Mouse (Mus musculus): ENCODE data around the gene Dst.

The Dst gene

GRCm38 (mm10) chr1:34144826-34145225 lies 236.8 kb downstream of the Dst start:
- H3K9me3 ChIP-seq (ENCODE audit: low read length): no peaks in the 10 kb centered on the region
- H3K36me3 ChIP-seq (ENCODE audit: insufficient read depth, low read length): peaks cover 32% of the 10 kb centered on the region
- H3K4me3 ChIP-seq (replicated peaks; ENCODE audit: low read length): no peak overlapping the region
- H3K4me1 ChIP-seq (replicated peaks; ENCODE audit: low read depth, low read length): peaks cover 57% of the 10 kb centered on the region
- no peaks in the 10 kb centered on the region for H3K27me3 ChIP-seq (ENCODE audit: insufficient read depth, low read length)
- TF ChIP-seq NANOG (IDR thresholded peaks at IDR 0.05; ENCODE audit: borderline replicate concordance, low read length) (no peak), POU5F1 (IDR thresholded peaks at IDR 0.05; ENCODE audit: borderline replicate concordance, low read length) (no peak), CTCF (conservative IDR thresholded peaks at IDR 0.05; ENCODE audit: low read length) (no peak)

GRCm38 (mm10) chr1:34148039-34148438 lies 240.0 kb downstream of the Dst start:
- H3K27me3 ChIP-seq (ENCODE audit: insufficient read depth, low read length): no peaks in the 10 kb centered on the region
- peaks cover 31% of the 10 kb centered on the region for H3K36me3 ChIP-seq (ENCODE audit: insufficient read depth, low read length)
- peaks cover 41% of the 10 kb centered on the region for H3K4me1 ChIP-seq (replicated peaks; ENCODE audit: low read depth, low read length)
- H3K9me3 ChIP-seq (ENCODE audit: low read length): no peaks in the 10 kb centered on the region
- no peak overlapping the region for H3K4me3 ChIP-seq (replicated peaks; ENCODE audit: low read length)
- no peak for TF ChIP-seq POU5F1 (IDR thresholded peaks at IDR 0.05; ENCODE audit: borderline replicate concordance, low read length)
- TF ChIP-seq CTCF (conservative IDR thresholded peaks at IDR 0.05; ENCODE audit: low read length): no peak
- TF ChIP-seq NANOG (IDR thresholded peaks at IDR 0.05; ENCODE audit: borderline replicate concordance, low read length): no peak

- Histone ChIP-seq H3K4me1 (replicated peaks; ENCODE audit: low read depth, low read length) (peaks cover 30% of the 10 kb centered on the region), H3K36me3 (ENCODE audit: insufficient read depth, low read length) (peaks cover 47% of the 10 kb centered on the region), H3K4me3 (replicated peaks; ENCODE audit: low read length) (no peak overlapping the region), H3K9me3 (ENCODE audit: low read length) (no peaks in the 10 kb centered on the region), H3K27me3 (ENCODE audit: insufficient read depth, low read length) (no peaks in the 10 kb centered on the region)
- TF ChIP-seq POU5F1 (IDR thresholded peaks at IDR 0.05; ENCODE audit: borderline replicate concordance, low read length): no peak
- TF ChIP-seq CTCF (conservative IDR thresholded peaks at IDR 0.05; ENCODE audit: low read length): no peak
- no peak for TF ChIP-seq NANOG (IDR thresholded peaks at IDR 0.05; ENCODE audit: borderline replicate concordance, low read length)
Measured at GRCm38 (mm10) chr1:34150416-34151093, 242.5 kb downstream of the Dst start.

GRCm38 (mm10) chr1:34152683-34153082 lies 244.7 kb downstream of the Dst start:
- TF ChIP-seq POU5F1 (IDR thresholded peaks at IDR 0.05; ENCODE audit: borderline replicate concordance, low read length) (no peak), CTCF (conservative IDR thresholded peaks at IDR 0.05; ENCODE audit: low read length) (no peak), NANOG (IDR thresholded peaks at IDR 0.05; ENCODE audit: borderline replicate concordance, low read length) (no peak)
- H3K4me3 ChIP-seq (replicated peaks; ENCODE audit: low read length): no peak overlapping the region
- no peaks in the 10 kb centered on the region for H3K9me3 ChIP-seq (ENCODE audit: low read length)
- H3K27me3 ChIP-seq (ENCODE audit: insufficient read depth, low read length): no peaks in the 10 kb centered on the region
- peaks cover 57% of the 10 kb centered on the region for H3K36me3 ChIP-seq (ENCODE audit: insufficient read depth, low read length)
- peaks cover 39% of the 10 kb centered on the region for H3K4me1 ChIP-seq (replicated peaks; ENCODE audit: low read depth, low read length)

- Histone ChIP-seq H3K4me1 (replicated peaks; ENCODE audit: low read depth, low read length) (peaks cover 39% of the 10 kb centered on the region), H3K4me3 (replicated peaks; ENCODE audit: low read length) (no peak overlapping the region), H3K27me3 (ENCODE audit: insufficient read depth, low read length) (no peaks in the 10 kb centered on the region), H3K36me3 (ENCODE audit: insufficient read depth, low read length) (peaks cover 83% of the 10 kb centered on the region), H3K9me3 (ENCODE audit: low read length) (no peaks in the 10 kb centered on the region)
- TF ChIP-seq POU5F1 (IDR thresholded peaks at IDR 0.05; ENCODE audit: borderline replicate concordance, low read length): no peak
- no peak for TF ChIP-seq CTCF (conservative IDR thresholded peaks at IDR 0.05; ENCODE audit: low read length)
- TF ChIP-seq NANOG (IDR thresholded peaks at IDR 0.05; ENCODE audit: borderline replicate concordance, low read length): no peak
Measured at GRCm38 (mm10) chr1:34156058-34156457, 248.0 kb downstream of the Dst start.

GRCm38 (mm10) chr1:34157702-34158101 lies 249.7 kb downstream of the Dst start:
- Histone ChIP-seq H3K4me1 (replicated peaks; ENCODE audit: low read depth, low read length) (peaks cover 39% of the 10 kb centered on the region), H3K9me3 (ENCODE audit: low read length) (no peaks in the 10 kb centered on the region)
- TF ChIP-seq NANOG (IDR thresholded peaks at IDR 0.05; ENCODE audit: borderline replicate concordance, low read length) (no peak), CTCF (conservative IDR thresholded peaks at IDR 0.05; ENCODE audit: low read length) (no peak), POU5F1 (IDR thresholded peaks at IDR 0.05; ENCODE audit: borderline replicate concordance, low read length) (no peak)

GRCm38 (mm10) chr1:34158822-34159221 lies 250.8 kb downstream of the Dst start:
- Histone ChIP-seq H3K4me3 (replicated peaks; ENCODE audit: low read length) (no peak overlapping the region), H3K4me1 (replicated peaks; ENCODE audit: low read depth, low read length) (peaks cover 39% of the 10 kb centered on the region), H3K27me3 (ENCODE audit: insufficient read depth, low read length) (no peaks in the 10 kb centered on the region), H3K36me3 (ENCODE audit: insufficient read depth, low read length) (peaks cover 79% of the 10 kb centered on the region), H3K9me3 (ENCODE audit: low read length) (no peaks in the 10 kb centered on the region)
- TF ChIP-seq POU5F1 (IDR thresholded peaks at IDR 0.05; ENCODE audit: borderline replicate concordance, low read length): no peak
- TF ChIP-seq CTCF (conservative IDR thresholded peaks at IDR 0.05; ENCODE audit: low read length): no peak
- no peak for TF ChIP-seq NANOG (IDR thresholded peaks at IDR 0.05; ENCODE audit: borderline replicate concordance, low read length)

More at GRCm38 (mm10) chr1:34157702-34158101, 249.7 kb downstream of the Dst start:
- Histone ChIP-seq H3K4me3 (replicated peaks; ENCODE audit: low read length) (no peak overlapping the region), H3K36me3 (ENCODE audit: insufficient read depth, low read length) (peaks cover 85% of the 10 kb centered on the region), H3K27me3 (ENCODE audit: insufficient read depth, low read length) (no peaks in the 10 kb centered on the region)

GRCm38 (mm10) chr1:34159898-34160297 lies 251.9 kb downstream of the Dst start:
- Histone ChIP-seq H3K27me3 (ENCODE audit: insufficient read depth, low read length) (no peaks in the 10 kb centered on the region), H3K9me3 (ENCODE audit: low read length) (no peaks in the 10 kb centered on the region), H3K4me1 (replicated peaks; ENCODE audit: low read depth, low read length) (peaks cover 44% of the 10 kb centered on the region), H3K4me3 (replicated peaks; ENCODE audit: low read length) (no peak overlapping the region), H3K36me3 (ENCODE audit: insufficient read depth, low read length) (peaks cover 79% of the 10 kb centered on the region)
- TF ChIP-seq NANOG (IDR thresholded peaks at IDR 0.05; ENCODE audit: borderline replicate concordance, low read length) (no peak), POU5F1 (IDR thresholded peaks at IDR 0.05; ENCODE audit: borderline replicate concordance, low read length) (no peak), CTCF (conservative IDR thresholded peaks at IDR 0.05; ENCODE audit: low read length) (no peak)

All from E14TG2a.4 (cell line).